In the genomic region with DNA sequence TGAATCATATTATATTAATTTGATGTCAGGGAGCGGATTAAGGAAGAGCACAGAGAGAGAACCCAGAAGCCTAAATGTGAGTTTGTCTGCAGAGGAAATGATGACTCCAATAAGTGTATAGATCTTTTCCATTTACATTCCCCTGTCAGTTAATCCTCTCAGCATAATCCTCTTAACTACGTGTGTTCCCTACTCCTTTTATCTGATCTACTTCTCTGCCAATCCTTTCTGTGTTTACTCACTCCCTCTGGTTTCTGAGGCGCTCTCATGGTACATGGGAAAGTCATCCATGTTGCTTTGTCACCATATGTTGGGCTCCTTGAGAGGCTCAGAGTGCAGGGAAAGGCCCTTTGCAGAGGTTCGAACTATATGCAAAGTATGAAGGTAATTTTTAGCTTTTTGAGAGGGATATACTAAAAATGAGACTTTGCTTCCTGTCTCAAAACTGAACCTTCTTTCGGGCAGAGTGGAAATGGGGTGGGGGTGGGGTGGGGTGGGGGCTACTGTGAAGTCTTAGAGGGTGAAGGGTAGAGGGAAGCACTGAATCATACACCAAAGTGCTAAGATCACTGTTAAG, we compare ENCODE assay signal across 23 mouse cellular contexts.
DNase-seq lines count a peak whose midpoint lies in the region; ATAC-seq lines count a peak whose summit lies in the region.
"Had no signal": no experiment of that assay in that cellular context is flagged by ENCODE, and none has a peak within 500 bp of the region (broad histone marks: within the 10 kb centered on the region; RNA-seq: fewer than 3 reads in every experiment).

No protein-coding gene starts in this region.

- no peak overlapping the region for H3K4me2 ChIP-seq in forebrain, embryonic 11.5 days (ENCODE audit: low read depth, low read length, severe bottlenecking)
- H3K4me2 ChIP-seq in forebrain, embryonic 14.5 days (ENCODE audit: low read length): no peak overlapping the region
- H3K4me2 ChIP-seq in midbrain, embryonic 11.5 days: no peak overlapping the region
- H3K4me2 ChIP-seq in midbrain, embryonic 16.5 days (ENCODE audit: low read length): no peak overlapping the region
- H3K4me2 ChIP-seq: embryonic facial prominence, embryonic 12.5 days; embryonic facial prominence, embryonic 15.5 days; forebrain, embryonic 12.5 days; heart, embryonic 11.5 days; hindbrain, embryonic 13.5 days had no signal

- no peak overlapping the region for H3K9ac ChIP-seq in forebrain, embryonic 11.5 days (ENCODE audit: low read length)
- H3K9ac ChIP-seq in forebrain, embryonic 14.5 days (ENCODE audit: low read length): no peak overlapping the region
- H3K9ac ChIP-seq in midbrain, embryonic 11.5 days (ENCODE audit: low read length): no peak overlapping the region
- H3K9ac ChIP-seq in midbrain, embryonic 16.5 days (ENCODE audit: low read depth, low read length): no peak overlapping the region
- H3K9ac ChIP-seq: embryonic facial prominence, embryonic 12.5 days; embryonic facial prominence, embryonic 15.5 days; forebrain, embryonic 12.5 days; hindbrain, embryonic 13.5 days had no signal

- 56% methylated on average over 5 of the region's 5 CpGs for WGBS in forebrain, embryonic 11.5 days
- WGBS in forebrain, embryonic 14.5 days: 59% methylated on average over 5 of the region's 5 CpGs
- 41% methylated on average over 5 of the region's 5 CpGs for WGBS in midbrain, embryonic 11.5 days
- 34% methylated on average over 5 of the region's 5 CpGs for WGBS in midbrain, embryonic 16.5 days

- no peak for DNase-seq in forebrain, embryonic 11.5 days (ENCODE audit: low spot score)
- DNase-seq in forebrain, embryonic 14.5 days (ENCODE audit: low spot score): no peak
- peak; percentile 67 for DNase-seq in midbrain, embryonic 11.5 days (ENCODE audit: low spot score, missing footprints)
- peak; percentile 45 for DNase-seq in retina, embryonic 14.5 days (ENCODE audit: low spot score)
- DNase-seq in gastrocnemius, postnatal 25 days: no peak
- no peak for DNase-seq in spleen, adult 18-20 months
- DNase-seq: adrenal gland, postnatal 10 days; cerebellum, adult 11 months; cerebellum, adult 2 months; cerebellum, adult 9-11 months; cerebellum, postnatal 25 days; gastrocnemius, postnatal 10 days; heart, adult 11 months had no signal

- H3K36me3 ChIP-seq in forebrain, embryonic 11.5 days (ENCODE audit: control insufficient read depth, insufficient read depth, low read length): no peaks in the 10 kb centered on the region
- H3K36me3 ChIP-seq in forebrain, embryonic 14.5 days (ENCODE audit: control insufficient read depth, insufficient read depth, low read length): no peaks in the 10 kb centered on the region
- no peaks in the 10 kb centered on the region for H3K36me3 ChIP-seq in midbrain, embryonic 11.5 days (ENCODE audit: control insufficient read depth, insufficient read depth, low read length)
- H3K36me3 ChIP-seq in midbrain, embryonic 16.5 days (ENCODE audit: control insufficient read depth, insufficient read depth, low read length): no peaks in the 10 kb centered on the region
- H3K36me3 ChIP-seq: embryonic facial prominence, embryonic 12.5 days; embryonic facial prominence, embryonic 15.5 days; forebrain, embryonic 12.5 days; G1E; hindbrain, embryonic 13.5 days had no signal

- H3K27me3 ChIP-seq in forebrain, embryonic 11.5 days (ENCODE audit: control insufficient read depth, insufficient read depth, low read length): no peaks in the 10 kb centered on the region
- H3K27me3 ChIP-seq in forebrain, embryonic 14.5 days (replicated peaks; ENCODE audit: control insufficient read depth, insufficient read depth, low read length): no peaks in the 10 kb centered on the region
- H3K27me3 ChIP-seq in midbrain, embryonic 11.5 days (ENCODE audit: control insufficient read depth, insufficient read depth, low read length): no peaks in the 10 kb centered on the region
- no peaks in the 10 kb centered on the region for H3K27me3 ChIP-seq in midbrain, embryonic 16.5 days (ENCODE audit: control insufficient read depth, insufficient read depth, low read depth, low read length)
- H3K27me3 ChIP-seq: embryonic facial prominence, embryonic 12.5 days; embryonic facial prominence, embryonic 15.5 days; forebrain, embryonic 12.5 days; hindbrain, embryonic 13.5 days had no signal

- H3K9me3 ChIP-seq in forebrain, embryonic 11.5 days (ENCODE audit: control insufficient read depth, low read length): no peaks in the 10 kb centered on the region
- no peaks in the 10 kb centered on the region for H3K9me3 ChIP-seq in forebrain, embryonic 14.5 days (replicated peaks; ENCODE audit: control insufficient read depth, low read length)
- H3K9me3 ChIP-seq in midbrain, embryonic 11.5 days (ENCODE audit: control insufficient read depth, low read length): no peaks in the 10 kb centered on the region
- H3K9me3 ChIP-seq in midbrain, embryonic 16.5 days (replicated peaks; ENCODE audit: control insufficient read depth, low read length, poor library complexity, severe bottlenecking): no peaks in the 10 kb centered on the region
- H3K9me3 ChIP-seq: embryonic facial prominence, embryonic 12.5 days; embryonic facial prominence, embryonic 15.5 days; forebrain, embryonic 12.5 days; G1E; hindbrain, embryonic 13.5 days had no signal

- ATAC-seq in forebrain, embryonic 11.5 days (replicated peaks; ENCODE audit: low FRiP score): 0 out of 2 replicates have a peak, but pooled peaks have one; percentile 21
- ATAC-seq in forebrain, embryonic 14.5 days: no peak
- peak; percentile 51; the same call in 1 of the 2 replicates for ATAC-seq in midbrain, embryonic 11.5 days (ENCODE audit: low FRiP score)
- no peak for ATAC-seq in midbrain, embryonic 16.5 days
- ATAC-seq: forebrain, embryonic 16.5 days; hindbrain, postnatal 0 days; Patski had no signal

- H3K27ac ChIP-seq in forebrain, embryonic 11.5 days (ENCODE audit: low read depth, low read length): no peak overlapping the region
- H3K27ac ChIP-seq in forebrain, embryonic 14.5 days (ENCODE audit: low read depth, low read length): no peak overlapping the region
- no peak overlapping the region for H3K27ac ChIP-seq in midbrain, embryonic 11.5 days (ENCODE audit: low read depth, low read length)
- no peak overlapping the region for H3K27ac ChIP-seq in midbrain, embryonic 16.5 days (ENCODE audit: low read length)
- H3K27ac ChIP-seq: embryonic facial prominence, embryonic 12.5 days; embryonic facial prominence, embryonic 15.5 days; forebrain, embryonic 12.5 days; hindbrain, embryonic 13.5 days; hindbrain, postnatal 0 days had no signal

- no peak overlapping the region for H3K4me3 ChIP-seq in forebrain, embryonic 11.5 days (ENCODE audit: low read depth, low read length)
- H3K4me3 ChIP-seq in forebrain, embryonic 14.5 days (ENCODE audit: low read depth, low read length): no peak overlapping the region
- no peak overlapping the region for H3K4me3 ChIP-seq in midbrain, embryonic 11.5 days (ENCODE audit: low read depth, low read length)
- H3K4me3 ChIP-seq in midbrain, embryonic 16.5 days (ENCODE audit: low read depth, low read length): no peak overlapping the region
- H3K4me3 ChIP-seq: embryonic facial prominence, embryonic 12.5 days; embryonic facial prominence, embryonic 15.5 days; forebrain, embryonic 12.5 days; hindbrain, embryonic 13.5 days had no signal

- H3K4me1 ChIP-seq in forebrain, embryonic 11.5 days (replicated peaks; ENCODE audit: control insufficient read depth, insufficient read depth, low read length): peaks cover 3% of the 10 kb centered on the region; the same call in 1 of the 2 replicates
- H3K4me1 ChIP-seq in forebrain, embryonic 14.5 days (ENCODE audit: control insufficient read depth, insufficient read depth, low read length): peaks cover 6% of the 10 kb centered on the region; the same call in 1 of the 2 replicates
- H3K4me1 ChIP-seq in midbrain, embryonic 11.5 days (ENCODE audit: control insufficient read depth, insufficient read depth, low read length): peaks cover 16% of the 10 kb centered on the region
- peaks cover 11% of the 10 kb centered on the region; the same call in 1 of the 2 replicates for H3K4me1 ChIP-seq in midbrain, embryonic 16.5 days (ENCODE audit: control insufficient read depth, insufficient read depth, low read length)
- H3K4me1 ChIP-seq: embryonic facial prominence, embryonic 12.5 days; embryonic facial prominence, embryonic 15.5 days had no signal

Comparison
In these comparisons a context has a peak if more than half of its experiments do, and no peak if none do; other contexts are left out.
1. ATAC-seq: peak in forebrain, embryonic 11.5 days (single experiment) and midbrain, embryonic 11.5 days (single experiment); none in forebrain, embryonic 14.5 days (single experiment) and midbrain, embryonic 16.5 days (single experiment).
2. DNase-seq: peak in midbrain, embryonic 11.5 days (single experiment) and retina, embryonic 14.5 days (single experiment); none in forebrain, embryonic 11.5 days (single experiment), forebrain, embryonic 14.5 days (single experiment), gastrocnemius, postnatal 25 days (single experiment) and spleen, adult 18-20 months (0 of 2).